Mouse (Mus musculus) embryonic facial prominence, embryonic 12.5 days (tissue): Measurements from ENCODE around the gene Pafah1b2. TPM values are rescaled to one million over a fixed set of nuclear protein-coding genes. Genes with fewer than 3 reads are reported as not detected.

Experiments used
- ATAC-seq: fragments of 200-750 bp; cut with Nextera tagmentation; 2 replicates; pipeline ENCODE4 v1.8.0; 2017; ENCODE audit not compliant: insufficient number of reproducible peaks, insufficient read depth, low FRiP score, low TSS enrichment
- H3K27ac ChIP-seq: fragments of 300-500 bp; sonication (generic); 2 replicates; pipeline ENCODE4 v1.5.1; 2016; ENCODE audit warnings: mild to moderate bottlenecking
- H3K27me3 ChIP-seq: fragments of 300-500 bp; sonication (generic); 2 replicates; pipeline ENCODE4 v1.6.1; 2016; ENCODE audit warnings: mild to moderate bottlenecking, moderate library complexity
- H3K36me3 ChIP-seq: fragments of 300-500 bp; sonication (generic); 2 replicates; pipeline ENCODE4 v1.6.1; 2016; ENCODE audit warnings: mild to moderate bottlenecking
- H3K4me1 ChIP-seq: fragments of 300-500 bp; sonication (generic); 2 replicates; pipeline ENCODE4 v1.6.1; 2016
- H3K4me2 ChIP-seq: fragments of 300-500 bp; sonication (generic); replicated peaks from 2 replicates; pipeline ENCODE4 v1.6.1; 2016; ENCODE audit warnings: mild to moderate bottlenecking, moderate library complexity
- H3K4me3 ChIP-seq: fragments of 300-500 bp; sonication (generic); 2 replicates; pipeline ENCODE4 v1.5.1; 2016; ENCODE audit warnings: mild to moderate bottlenecking
- H3K9ac ChIP-seq: fragments of 300-500 bp; sonication (generic); 2 replicates; pipeline ENCODE4 v1.6.1; 2016; ENCODE audit warnings: mild to moderate bottlenecking, moderate library complexity
- H3K9me3 ChIP-seq: fragments of 300-500 bp; sonication (generic); 2 replicates; pipeline ENCODE4 v1.6.1; 2016; ENCODE audit warnings: mild to moderate bottlenecking, moderate library complexity
- WGBS: fragments of 180-500 bp; shearing (Covaris S2); methylation state at CpG from one replicate; pipeline ENCODE4 v1.1.7; 2016; 5-methylcytosine and 5-hydroxymethylcytosine counted together
- polyA plus RNA-seq: library from polyadenylated mRNA; unstranded; fragments of >200 nt; fragmentation: Nextera tagmentation; extraction: Ambion mirVana; gene quantifications from 2 replicates; pipeline ENCODE4 v1.2.1, GENCODE M21; 2016

Pafah1b2 gene
- polyA plus RNA-seq, 1 experiment from 2014 or later, result 231 TPM

GRCm38 (mm10) chr9:46006224-46006623 is 6.3 kb downstream of the Pafah1b2 start:
- ATAC-seq, result no peak
- no peaks in the 10 kb centered on the region for H3K9me3 ChIP-seq

GRCm38 (mm10) chr9:46004529-46004928 is 8.0 kb downstream of the Pafah1b2 start:
- no peak overlapping the region for H3K9ac ChIP-seq
- ATAC-seq, result no peak
- no peak overlapping the region for H3K27ac ChIP-seq
- no peaks in the 10 kb centered on the region for H3K36me3 ChIP-seq
- no peaks in the 10 kb centered on the region for H3K4me1 ChIP-seq
- H3K9me3 ChIP-seq, result no peaks in the 10 kb centered on the region
- H3K4me3 ChIP-seq, result no peak overlapping the region
- H3K27me3 ChIP-seq, result no peaks in the 10 kb centered on the region
- H3K4me2 ChIP-seq, result no peak overlapping the region
- WGBS, result 52% methylated on average over 3 of the region's 3 CpGs

More at GRCm38 (mm10) chr9:46006224-46006623, 6.3 kb downstream of the Pafah1b2 start:
- H3K9ac ChIP-seq, result no peak overlapping the region
- no peaks in the 10 kb centered on the region for H3K27me3 ChIP-seq
- WGBS, result 70% methylated on average over 5 of the region's 5 CpGs
- no peaks in the 10 kb centered on the region for H3K4me1 ChIP-seq
- H3K27ac ChIP-seq, result no peak overlapping the region
- no peak overlapping the region for H3K4me2 ChIP-seq
- no peak overlapping the region for H3K4me3 ChIP-seq
- H3K36me3 ChIP-seq, result no peaks in the 10 kb centered on the region

- ATAC-seq, result no peak; the same call in 1 of the 2 replicates
- 9% methylated on average over 7 of the region's 7 CpGs for WGBS
- H3K27ac ChIP-seq, result no peak overlapping the region
- H3K4me1 ChIP-seq, result no peaks in the 10 kb centered on the region
- no peaks in the 10 kb centered on the region for H3K36me3 ChIP-seq
- no peaks in the 10 kb centered on the region for H3K27me3 ChIP-seq
- H3K9ac ChIP-seq, result no peak overlapping the region
- no peaks in the 10 kb centered on the region for H3K9me3 ChIP-seq
- H3K4me2 ChIP-seq, result no peak overlapping the region
- H3K4me3 ChIP-seq, result no peak overlapping the region
These were observed 8.8 kb downstream of the Pafah1b2 start for GRCm38 (mm10) chr9:46003729-46004128.

- Histone ChIP-seq H3K4me3 (no peak overlapping the region), H3K4me1 (no peaks in the 10 kb centered on the region), H3K9ac (no peak overlapping the region), H3K9me3 (no peaks in the 10 kb centered on the region), H3K27ac (no peak overlapping the region), H3K36me3 (no peaks in the 10 kb centered on the region), H3K4me2 (no peak overlapping the region), H3K27me3 (no peaks in the 10 kb centered on the region)
- 57% methylated on average over 4 of the region's 4 CpGs for WGBS
- ATAC-seq, result no peak
These were observed 13.5 kb downstream of the Pafah1b2 start for GRCm38 (mm10) chr9:45999009-45999408.

GRCm38 (mm10) chr9:45985229-45985567 is 27.3 kb downstream of the Pafah1b2 start:
- no peak for ATAC-seq
- no peaks in the 10 kb centered on the region for H3K27me3 ChIP-seq
- H3K36me3 ChIP-seq, result no peaks in the 10 kb centered on the region
- 0% methylated on average over 4 of the region's 4 CpGs for whole genome bisulfite sequencing
- H3K9ac ChIP-seq, result peak overlapping the region; percentile 99
- H3K4me1 ChIP-seq, result peaks cover 19% of the 10 kb centered on the region
- H3K4me2 ChIP-seq, result peak overlapping the region; percentile 89
- H3K4me3 ChIP-seq, result peak overlapping the region; percentile 98
- H3K27ac ChIP-seq, result peak overlapping the region; percentile 96
- H3K9me3 ChIP-seq, result no peaks in the 10 kb centered on the region

GRCm38 (mm10) chr9:45984409-45985228 is 27.9 kb downstream of the Pafah1b2 start:
- ATAC-seq, result peak; percentile 87
- Histone ChIP-seq H3K9me3 (no peaks in the 10 kb centered on the region), H3K4me2 (peak overlapping the region; percentile 89), H3K9ac (peak overlapping the region; percentile 99), H3K27ac (peak overlapping the region; percentile 96), H3K4me3 (peak overlapping the region; percentile 98), H3K36me3 (no peaks in the 10 kb centered on the region), H3K4me1 (peaks cover 19% of the 10 kb centered on the region), H3K27me3 (no peaks in the 10 kb centered on the region)
- WGBS, result under 1% methylated on average over 74 of the region's 76 CpGs

- no peak for ATAC-seq
- Histone ChIP-seq H3K4me1 (peaks cover 19% of the 10 kb centered on the region), H3K9ac (peak overlapping the region; percentile 99), H3K9me3 (no peaks in the 10 kb centered on the region), H3K4me3 (peak overlapping the region; percentile 98), H3K36me3 (no peaks in the 10 kb centered on the region), H3K4me2 (peak overlapping the region; percentile 89), H3K27ac (peak overlapping the region; percentile 96), H3K27me3 (no peaks in the 10 kb centered on the region)
- 2% methylated on average over 23 of the region's 23 CpGs for WGBS
These were observed 28.6 kb downstream of the Pafah1b2 start for GRCm38 (mm10) chr9:45983676-45984408.

GRCm38 (mm10) chr9:45981331-45981730 is 31.2 kb downstream of the Pafah1b2 start:
- Histone ChIP-seq H3K4me2 (no peak overlapping the region), H3K4me3 (no peak overlapping the region), H3K36me3 (peaks cover 4% of the 10 kb centered on the region; the same call in 1 of the 2 replicates), H3K27me3 (no peaks in the 10 kb centered on the region), H3K9me3 (no peaks in the 10 kb centered on the region), H3K9ac (no peak overlapping the region), H3K4me1 (peaks cover 19% of the 10 kb centered on the region), H3K27ac (no peak overlapping the region)
- ATAC-seq, result no peak

- peaks cover 6% of the 10 kb centered on the region for H3K36me3 ChIP-seq
These were observed 31.9 kb downstream of the Pafah1b2 start for GRCm38 (mm10) chr9:45980611-45981010.

GRCm38 (mm10) chr9:45979778-45980177 is 32.7 kb downstream of the Pafah1b2 start:
- Histone ChIP-seq H3K27ac (no peak overlapping the region), H3K9me3 (no peaks in the 10 kb centered on the region), H3K9ac (no peak overlapping the region), H3K36me3 (peaks cover 12% of the 10 kb centered on the region), H3K4me3 (no peak overlapping the region), H3K4me2 (no peak overlapping the region), H3K27me3 (no peaks in the 10 kb centered on the region), H3K4me1 (peaks cover 19% of the 10 kb centered on the region)
- WGBS, result 95% methylated on average over 2 of the region's 2 CpGs
- ATAC-seq, result no peak

More at GRCm38 (mm10) chr9:45980611-45981010, 31.9 kb downstream of the Pafah1b2 start:
- Histone ChIP-seq H3K4me1 (peaks cover 19% of the 10 kb centered on the region), H3K27me3 (no peaks in the 10 kb centered on the region), H3K27ac (no peak overlapping the region), H3K9ac (no peak overlapping the region), H3K4me3 (no peak overlapping the region), H3K4me2 (no peak overlapping the region), H3K9me3 (no peaks in the 10 kb centered on the region)
- 94% methylated on average over 1 of the region's 1 CpGs for WGBS
- ATAC-seq, result no peak

GRCm38 (mm10) chr9:45976884-45977283 is 35.6 kb downstream of the Pafah1b2 start:
- Histone ChIP-seq H3K36me3 (peaks cover 38% of the 10 kb centered on the region), H3K4me3 (no peak overlapping the region), H3K4me1 (peaks cover 7% of the 10 kb centered on the region; the same call in 1 of the 2 replicates), H3K9ac (no peak overlapping the region), H3K27ac (no peak overlapping the region), H3K4me2 (no peak overlapping the region), H3K9me3 (no peaks in the 10 kb centered on the region), H3K27me3 (no peaks in the 10 kb centered on the region)
- ATAC-seq, result no peak
- WGBS, result 87% methylated on average over 2 of the region's 2 CpGs

- H3K27me3 ChIP-seq, result no peaks in the 10 kb centered on the region
- H3K36me3 ChIP-seq, result peaks cover 58% of the 10 kb centered on the region
- WGBS, result 93% methylated on average over 6 of the region's 6 CpGs
- no peaks in the 10 kb centered on the region for H3K9me3 ChIP-seq
- no peak overlapping the region for H3K4me3 ChIP-seq
- no peak overlapping the region for H3K9ac ChIP-seq
- H3K27ac ChIP-seq, result no peak overlapping the region
- H3K4me1 ChIP-seq, result 0 out of 2 replicates have a peak, but pooled peaks cover 3% of the 10 kb centered on the region
- no peak overlapping the region for H3K4me2 ChIP-seq
- ATAC-seq, result no peak
These were observed 48.9 kb downstream of the Pafah1b2 start for GRCm38 (mm10) chr9:45963577-45963976.
